Mouse (Mus musculus): Measurements from ENCODE around the gene Pbld2.

- TF ChIP-seq CTCF (IDR thresholded peaks at IDR 0.05; ENCODE audit: low read depth) (no peak), EP300 (optimal IDR thresholded peaks at IDR 0.05) (no peak)
These were observed 10.6 kb upstream of the Pbld2 start for GRCm38 (mm10) chr10:63013476-63013875.

All from stomach, postnatal 0 days (tissue).